Mouse (Mus musculus) heart, adult 2 months (tissue): ENCODE results near the gene Kcnn3. TPM values are rescaled to one million over a fixed set of nuclear protein-coding genes. Genes with fewer than 3 reads are reported as not detected.

ENCODE experiments used
- DNase-seq, 2 experiments: peaks; one replicate each; pipeline ENCODE4 v3.0.0; 2021
- H3K27ac ChIP-seq: fragments of 200-600 bp; 2 replicates; pipeline ENCODE4 v1.8.1; 2022
- H3K27me3 ChIP-seq: fragments of 200-500 bp; 2 replicates; pipeline ENCODE4 v1.6.1; 2012; ENCODE audit warnings: mild to moderate bottlenecking, low read length, inconsistent platforms, mixed read lengths; ENCODE audit not compliant: control insufficient read depth, insufficient read depth
- H3K36me3 ChIP-seq: fragments of 200-500 bp; 2 replicates; pipeline ENCODE4 v1.6.1; 2012; ENCODE audit warnings: low read length, inconsistent platforms; ENCODE audit not compliant: control insufficient read depth, insufficient read depth
- H3K4me1 ChIP-seq: fragments of 200-500 bp; 2 replicates; pipeline ENCODE4 v1.6.1; 2011; ENCODE audit warnings: low read length; ENCODE audit not compliant: control insufficient read depth, insufficient read depth
- H3K4me3 ChIP-seq: fragments of 200-600 bp; 2 replicates; pipeline ENCODE4 v1.8.1; 2022
- H3K79me2 ChIP-seq: fragments of 200-500 bp; replicated peaks from 2 replicates; pipeline ENCODE4 v1.6.1; 2012; ENCODE audit warnings: mild to moderate bottlenecking, inconsistent platforms, low read length, moderate library complexity, mixed read lengths; ENCODE audit not compliant: control insufficient read depth, insufficient read depth
- H3K9ac ChIP-seq: fragments of 200-500 bp; 2 replicates; pipeline ENCODE4 v1.6.1; 2012; ENCODE audit warnings: low read depth, mild to moderate bottlenecking, control low read depth, inconsistent platforms, low read length, mixed read lengths
- CTCF ChIP-seq: fragments of 200-600 bp; IDR thresholded peaks from 2 replicates; pipeline ENCODE4 v1.8.1; 2022; ENCODE audit warnings: antibody characterized with exemption, mild to moderate bottlenecking, moderate library complexity
- EP300 ChIP-seq: fragments of 200-500 bp; IDR thresholded peaks from 2 replicates; pipeline ENCODE4 v1.6.1; 2011; ENCODE audit warnings: low read depth, low read length, control low read depth; ENCODE audit not compliant: insufficient read depth
- POLR2A ChIP-seq: fragments of 200-500 bp; IDR thresholded peaks from 2 replicates; pipeline ENCODE4 v1.6.1; 2011; ENCODE audit warnings: mild to moderate bottlenecking, low read depth, low read length, control low read depth; ENCODE audit not compliant: insufficient read depth
- WGBS: fragments of 180-500 bp; shearing (Covaris S2); methylation state at CpG from one replicate; pipeline ENCODE4 v1.1.7; 2018; 5-methylcytosine and 5-hydroxymethylcytosine counted together
- intact Hi-C: fragments of 180-260 bp; cut with DNase I; formaldehyde crosslinking; loops from one replicate; pipeline ENCODE4 v1.15.1; 2025
- polyA plus RNA-seq: library from polyadenylated mRNA; depleted of rRNA; stranded (reverse); fragments of >200 nt; gene quantifications from 2 replicates; pipeline ENCODE4 v1.2.3, GENCODE M21; 2012
- total RNA-seq, 2 experiments: library from RNA; stranded (reverse); gene quantifications; 2 replicates each; pipeline ENCODE4 v1.2.3; 2021

Kcnn3 gene
- total and polyA plus RNA-seq, 3 experiments, result 0.84 to 3.3 (median 2.0) TPM

- intact Hi-C loops, result no loop called here
- H3K4me3 ChIP-seq, result no peak overlapping the region
- H3K27me3 ChIP-seq, result no peaks in the 10 kb centered on the region
- H3K79me2 ChIP-seq, result no peaks in the 10 kb centered on the region
- TF ChIP-seq CTCF (no peak), POLR2A (no peak), EP300 (no peak)
- H3K4me1 ChIP-seq, result no peaks in the 10 kb centered on the region
- 13% methylated on average over 6 of the region's 6 CpGs for WGBS
- H3K9ac ChIP-seq, result no peak overlapping the region
- peak; percentile 70 to 74 for DNase-seq
- no peaks in the 10 kb centered on the region for H3K36me3 ChIP-seq
- no peak overlapping the region for H3K27ac ChIP-seq
These were observed 14.7 kb downstream of the Kcnn3 start for GRCm38 (mm10) chr3:89534566-89535097.

GRCm38 (mm10) chr3:89535147-89535546 lies 15.2 kb downstream of the Kcnn3 start:
- no peaks in the 10 kb centered on the region for H3K27me3 ChIP-seq
- no peaks in the 10 kb centered on the region for H3K79me2 ChIP-seq
- TF ChIP-seq EP300 (no peak), CTCF (no peak), POLR2A (no peak)
- no peak overlapping the region for H3K9ac ChIP-seq
- no peaks in the 10 kb centered on the region for H3K4me1 ChIP-seq
- WGBS, result 90% methylated on average over 2 of the region's 2 CpGs
- no peak for DNase-seq
- H3K27ac ChIP-seq, result no peak overlapping the region
- no peak overlapping the region for H3K4me3 ChIP-seq
- intact Hi-C loops, result no loop called here
- no peaks in the 10 kb centered on the region for H3K36me3 ChIP-seq

- WGBS, result 83% methylated on average over 10 of the region's 10 CpGs
- Histone ChIP-seq H3K4me3 (no peak overlapping the region), H3K36me3 (no peaks in the 10 kb centered on the region), H3K9ac (no peak overlapping the region), H3K27me3 (no peaks in the 10 kb centered on the region), H3K4me1 (no peaks in the 10 kb centered on the region), H3K79me2 (no peaks in the 10 kb centered on the region), H3K27ac (no peak overlapping the region)
- no peak for TF ChIP-seq EP300
- no peak for TF ChIP-seq CTCF
- DNase-seq, result no peak
- intact Hi-C loops, result no loop called here
These were observed 19.2 kb downstream of the Kcnn3 start for GRCm38 (mm10) chr3:89539036-89539739.

GRCm38 (mm10) chr3:89539740-89540370 lies 19.9 kb downstream of the Kcnn3 start:
- no peaks in the 10 kb centered on the region for H3K4me1 ChIP-seq
- WGBS, result 40% methylated on average over 9 of the region's 9 CpGs
- TF ChIP-seq EP300 (no peak), CTCF (no peak), POLR2A (no peak)

GRCm38 (mm10) chr3:89540371-89540743 lies 20.4 kb downstream of the Kcnn3 start:
- 40% methylated on average over 6 of the region's 6 CpGs for WGBS
- no peaks in the 10 kb centered on the region for H3K79me2 ChIP-seq

More at GRCm38 (mm10) chr3:89539740-89540370, 19.9 kb downstream of the Kcnn3 start:
- H3K27me3 ChIP-seq, result no peaks in the 10 kb centered on the region
- DNase-seq, result no peak
- no peaks in the 10 kb centered on the region for H3K79me2 ChIP-seq
- no peaks in the 10 kb centered on the region for H3K36me3 ChIP-seq
- H3K4me3 ChIP-seq, result no peak overlapping the region
- H3K27ac ChIP-seq, result no peak overlapping the region
- intact Hi-C loops, result no loop called here
- no peak overlapping the region for H3K9ac ChIP-seq

GRCm38 (mm10) chr3:89546951-89547350 lies 27.0 kb downstream of the Kcnn3 start:
- H3K9ac ChIP-seq, result no peak overlapping the region
- 36% methylated on average over 5 of the region's 5 CpGs for WGBS
- no peaks in the 10 kb centered on the region for H3K36me3 ChIP-seq
- intact Hi-C loops, result no loop called here
- H3K27ac ChIP-seq, result no peak overlapping the region
- H3K4me1 ChIP-seq, result no peaks in the 10 kb centered on the region
- no peak overlapping the region for H3K4me3 ChIP-seq
- H3K79me2 ChIP-seq, result no peaks in the 10 kb centered on the region
- no peaks in the 10 kb centered on the region; the same call in 1 of the 2 replicates for H3K27me3 ChIP-seq
- DNase-seq, result no peak
- no peak for TF ChIP-seq EP300
- no peak for TF ChIP-seq CTCF
- TF ChIP-seq POLR2A, result no peak

More at GRCm38 (mm10) chr3:89540371-89540743, 20.4 kb downstream of the Kcnn3 start:
- H3K27me3 ChIP-seq, result no peaks in the 10 kb centered on the region
- H3K4me1 ChIP-seq, result no peaks in the 10 kb centered on the region
- H3K36me3 ChIP-seq, result no peaks in the 10 kb centered on the region
- no peak overlapping the region for H3K9ac ChIP-seq
- H3K4me3 ChIP-seq, result no peak overlapping the region
- no peak overlapping the region for H3K27ac ChIP-seq
- DNase-seq, result no peak
- TF ChIP-seq EP300, result no peak
- TF ChIP-seq CTCF, result no peak
- no peak for TF ChIP-seq POLR2A
- intact Hi-C loops, result no loop called here
